Mouse (Mus musculus) erythroblast, embryonic 14.5 days (primary cell): ENCODE measurements around the gene Slx4ip.

ENCODE experiments used
- GATA1 ChIP-seq: IDR thresholded peaks from 2 replicates; pipeline ENCODE4 v1.6.1; 2012; ENCODE audit warnings: low read length, inconsistent platforms, mixed read lengths
- TAL1 ChIP-seq: IDR thresholded peaks from 3 replicates; pipeline ENCODE4 v1.6.1; 2012; ENCODE audit warnings: low read length, inconsistent platforms, mixed read lengths

GRCm38 (mm10) chr2:137116025-137116674 is 225.1 kb downstream of the Slx4ip start, which contains the start of gene Jag1:
- no peak for TF ChIP-seq GATA1
- no peak for TF ChIP-seq TAL1
